Mouse (Mus musculus) lung, postnatal 0 days (tissue): Measurements from ENCODE around the gene Tle6.

Experiments
- CTCF ChIP-seq: IDR thresholded peaks from 2 replicates; pipeline ENCODE4 v1.5.1; 2016; ENCODE audit warnings: antibody characterized with exemption, mild to moderate bottlenecking
- EP300 ChIP-seq: IDR thresholded peaks from 2 replicates; pipeline ENCODE4 v1.6.1; 2016; ENCODE audit warnings: antibody characterized with exemption, mild to moderate bottlenecking, control low read depth

GRCm38 (mm10) chr10:81574081-81575056 lies 26.5 kb downstream of the Tle6 start, which contains the start of gene Tle2:
- TF ChIP-seq CTCF (no peak), EP300 (no peak)
